Mouse (Mus musculus): Measurements from ENCODE around the gene Nvl.
A peak's percentile ranks its signal among the peaks of the same experiment; 100 is the strongest.

The Nvl gene

GRCm38 (mm10) chr1:181143950-181144836 is at the start of gene Nvl, which contains the start of gene Cnih4:
Gene Nvl (minus strand): TSS chr1:181144204.
Gene Cnih4 (plus strand): TSS chr1:181144693.
- peak; percentile 93 for DNase-seq (ENCODE audit: low read depth, low spot score)

GRCm38 (mm10) chr1:181188925-181189324 is 44.9 kb upstream of the Nvl start:
- DNase-seq (ENCODE audit: low read depth, low spot score) = no peak

- no peak for DNase-seq (ENCODE audit: low read depth, low spot score)
Observed at GRCm38 (mm10) chr1:181170210-181170609, 26.2 kb upstream of the Nvl start.

- DNase-seq (ENCODE audit: low read depth, low spot score) = no peak
Observed at GRCm38 (mm10) chr1:181168377-181168776, 24.4 kb upstream of the Nvl start.

- no peak for DNase-seq (ENCODE audit: low read depth, low spot score)
Observed at GRCm38 (mm10) chr1:181167816-181168215, 23.8 kb upstream of the Nvl start.

- DNase-seq (ENCODE audit: low read depth, low spot score) = no peak
Observed at GRCm38 (mm10) chr1:181151541-181151940, 7.5 kb upstream of the Nvl start.

GRCm38 (mm10) chr1:181150827-181151534 is 7.0 kb upstream of the Nvl start:
- DNase-seq (ENCODE audit: low read depth, low spot score) = peak; percentile 70

- no peak for DNase-seq (ENCODE audit: low read depth, low spot score)
Observed at GRCm38 (mm10) chr1:181150431-181150826, 6.4 kb upstream of the Nvl start.

GRCm38 (mm10) chr1:181149373-181150017 is 5.5 kb upstream of the Nvl start:
- no peak for DNase-seq (ENCODE audit: low read depth, low spot score)

GRCm38 (mm10) chr1:181148540-181148939 is 4.5 kb upstream of the Nvl start:
- no peak for DNase-seq (ENCODE audit: low read depth, low spot score)

GRCm38 (mm10) chr1:181146187-181146586 is 2.2 kb upstream of the Nvl start:
- DNase-seq (ENCODE audit: low read depth, low spot score) = no peak

- DNase-seq (ENCODE audit: low read depth, low spot score) = no peak
Observed at GRCm38 (mm10) chr1:181144966-181145365, 962 bp upstream of the Nvl start.

- no peak for DNase-seq (ENCODE audit: low read depth, low spot score)
Observed at GRCm38 (mm10) chr1:181143609-181143949, 425 bp downstream of the Nvl start.

GRCm38 (mm10) chr1:181138730-181139129 is 5.3 kb downstream of the Nvl start:
- no peak for DNase-seq (ENCODE audit: low read depth, low spot score)

GRCm38 (mm10) chr1:181131915-181132314 is 12.1 kb downstream of the Nvl start:
- DNase-seq (ENCODE audit: low read depth, low spot score) = no peak

GRCm38 (mm10) chr1:181126766-181127165 is 17.2 kb downstream of the Nvl start:
- DNase-seq (ENCODE audit: low read depth, low spot score) = no peak

- no peak for DNase-seq (ENCODE audit: low read depth, low spot score)
Observed at GRCm38 (mm10) chr1:181125916-181126315, 18.1 kb downstream of the Nvl start.

GRCm38 (mm10) chr1:181124145-181124544 is 19.9 kb downstream of the Nvl start:
- DNase-seq (ENCODE audit: low read depth, low spot score) = no peak

GRCm38 (mm10) chr1:181117112-181117511 is 26.9 kb downstream of the Nvl start:
- no peak for DNase-seq (ENCODE audit: low read depth, low spot score)

GRCm38 (mm10) chr1:181090048-181090447 is 54.0 kb downstream of the Nvl start:
- DNase-seq (ENCODE audit: low read depth, low spot score) = no peak

GRCm38 (mm10) chr1:181084021-181084420 is 60.0 kb downstream of the Nvl start:
- no peak for DNase-seq (ENCODE audit: low read depth, low spot score)

GRCm38 (mm10) chr1:181073075-181073474 is 70.9 kb downstream of the Nvl start:
- DNase-seq (ENCODE audit: low read depth, low spot score) = no peak

All from skeletal muscle tissue, adult 2 months (tissue).